Mouse (Mus musculus) embryo, embryonic 10.5 days (tissue): ENCODE results near the gene Gm10337.

Experiments used
- DNase-seq: peaks from one replicate; pipeline ENCODE4 v3.0.0-alpha.2; 2015; ENCODE audit warnings: low spot score

Gm10337 gene

DNA sequence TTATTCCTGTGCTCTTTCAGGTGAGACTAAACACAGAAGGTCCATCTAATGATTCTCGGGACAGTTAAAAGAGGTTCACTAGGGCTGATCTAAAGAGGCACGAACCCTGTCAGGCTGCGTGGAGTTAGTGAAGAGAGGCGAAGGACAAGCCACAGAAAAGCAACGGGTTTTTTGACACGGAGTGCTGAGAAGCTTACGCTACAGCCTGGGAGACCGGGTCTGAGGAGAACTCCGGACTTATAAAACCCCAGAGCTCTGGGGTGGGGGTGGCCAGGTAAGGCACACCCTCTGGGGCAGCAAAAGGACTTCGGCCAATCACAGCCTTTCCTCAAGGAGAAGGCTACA, 14.1 kb downstream of the Gm10337 start:
- no peak for DNase-seq

DNA sequence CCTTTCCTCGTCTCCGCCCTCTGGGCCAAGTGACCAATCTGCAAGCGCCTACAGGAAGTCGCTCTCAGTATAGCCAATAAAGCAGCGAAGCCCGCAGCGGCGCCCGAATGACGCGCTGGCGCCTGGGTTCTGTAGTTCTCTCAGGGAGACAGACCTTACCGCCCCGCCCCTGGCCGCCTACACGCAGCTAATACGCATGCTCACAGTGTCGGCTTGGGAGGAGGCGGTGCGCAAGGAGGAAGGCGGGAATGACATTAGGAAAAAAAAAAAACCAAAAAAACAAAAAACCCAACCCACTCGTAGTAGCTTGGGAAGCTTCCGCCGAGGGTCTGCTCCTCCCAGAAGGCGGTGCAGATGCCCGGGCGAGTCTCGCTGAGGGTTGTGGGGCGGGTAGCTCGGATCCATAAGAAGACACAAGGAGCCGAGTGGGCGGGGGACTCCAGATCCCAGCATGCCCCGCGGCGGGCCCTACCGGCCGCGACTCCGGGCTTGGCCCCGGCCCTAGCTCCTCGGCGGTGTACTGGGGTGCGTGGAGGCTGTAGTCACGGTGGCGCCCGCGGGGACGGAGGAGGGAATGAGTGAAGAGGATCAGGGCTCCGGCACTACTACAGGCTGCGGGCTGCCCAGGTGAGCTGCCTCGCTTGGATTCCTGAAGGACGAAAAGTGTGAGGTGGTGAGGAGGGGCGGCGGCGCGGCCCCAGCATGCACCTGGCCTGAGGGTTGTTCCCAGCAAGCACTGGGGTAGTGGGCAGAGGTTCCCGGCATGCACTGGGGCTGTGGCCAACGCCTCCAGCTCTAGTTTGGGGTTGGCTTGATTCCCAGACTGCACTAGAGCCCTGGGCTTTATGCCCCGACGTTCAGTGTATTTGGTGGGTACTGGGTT, 14.7 kb downstream of the Gm10337 start, which contains the start of gene Tarbp2:
TSS of gene Tarbp2 (plus strand) at position 217 of the 883 bp plus-strand sequence.
- DNase-seq = peak; percentile 100

DNA sequence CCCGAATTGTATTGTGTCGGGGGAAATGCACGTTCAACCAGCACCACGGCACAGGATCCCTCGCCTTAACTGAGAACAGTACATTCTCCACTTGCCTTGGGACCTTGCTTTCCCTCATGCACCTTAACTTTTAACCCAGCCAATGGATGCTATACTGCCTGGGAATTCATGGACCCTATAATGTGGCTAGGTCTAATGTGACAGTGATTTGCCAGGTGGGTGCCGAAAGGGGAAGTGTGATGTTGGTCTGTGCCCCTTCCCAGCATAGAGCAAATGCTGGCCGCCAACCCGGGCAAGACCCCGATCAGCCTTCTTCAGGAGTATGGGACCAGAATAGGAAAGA, 15.3 kb downstream of the Gm10337 start:
- no peak for DNase-seq

DNA sequence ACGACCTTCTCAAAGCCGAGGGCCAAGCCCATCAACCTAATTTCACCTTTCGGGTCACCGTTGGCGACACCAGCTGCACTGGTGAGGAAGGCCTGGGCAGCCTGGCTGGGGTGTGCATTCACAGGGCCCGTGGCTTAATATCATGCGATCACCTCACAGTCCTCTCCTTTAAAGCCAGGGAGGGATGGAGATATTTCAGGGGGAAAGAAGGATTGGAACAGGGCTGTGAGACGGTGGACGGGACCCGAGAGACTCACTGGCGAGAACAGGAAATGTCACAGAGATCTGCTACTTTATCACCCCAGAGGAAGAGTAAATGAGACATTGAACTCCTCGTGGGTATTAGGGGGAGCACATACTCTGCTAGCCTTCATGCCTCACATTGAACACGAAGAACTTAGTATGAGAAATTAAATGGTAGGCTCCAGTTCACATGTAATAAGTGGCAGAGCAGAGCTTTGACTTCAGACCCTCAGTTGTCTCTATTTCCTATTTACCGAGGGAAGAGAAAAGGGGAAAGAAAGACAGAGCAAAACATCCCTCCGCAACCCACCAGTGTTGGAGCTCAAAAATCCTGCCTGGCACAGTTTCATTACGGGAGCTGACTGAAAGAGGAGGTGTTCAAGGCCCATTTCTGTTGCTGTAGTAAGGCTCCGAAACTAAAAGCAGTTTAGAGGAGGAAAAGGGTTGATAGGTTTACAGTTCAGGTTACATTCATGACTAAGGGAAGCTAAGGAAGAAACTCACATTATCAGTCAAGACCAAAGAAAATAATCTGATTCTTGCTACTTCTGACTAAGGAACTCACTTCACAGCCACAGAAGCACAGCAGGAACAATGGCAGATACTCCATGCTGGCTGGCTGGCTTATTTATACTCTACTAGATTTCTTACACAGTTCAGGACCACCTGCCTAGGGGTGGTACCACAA, 16.0 kb downstream of the Gm10337 start:
- DNase-seq = no peak

DNA sequence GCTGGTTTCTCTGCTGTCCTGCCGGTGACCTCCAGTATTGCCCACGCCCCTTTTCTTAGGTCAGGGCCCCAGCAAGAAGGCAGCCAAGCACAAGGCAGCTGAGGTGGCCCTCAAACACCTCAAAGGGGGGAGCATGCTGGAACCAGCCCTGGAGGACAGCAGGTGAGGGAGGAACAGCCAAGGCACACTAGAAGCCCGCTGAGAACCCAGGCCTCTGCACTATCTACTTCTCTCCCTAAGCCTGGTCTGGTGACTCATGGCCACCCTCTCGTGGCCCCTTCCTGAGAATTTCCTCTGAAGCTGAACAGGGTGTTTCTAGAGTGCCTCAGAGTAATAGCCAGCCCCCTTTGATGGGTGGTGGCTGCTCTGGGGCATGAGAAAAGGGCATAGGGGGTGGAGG, 16.9 kb downstream of the Gm10337 start:
- no peak for DNase-seq

DNA sequence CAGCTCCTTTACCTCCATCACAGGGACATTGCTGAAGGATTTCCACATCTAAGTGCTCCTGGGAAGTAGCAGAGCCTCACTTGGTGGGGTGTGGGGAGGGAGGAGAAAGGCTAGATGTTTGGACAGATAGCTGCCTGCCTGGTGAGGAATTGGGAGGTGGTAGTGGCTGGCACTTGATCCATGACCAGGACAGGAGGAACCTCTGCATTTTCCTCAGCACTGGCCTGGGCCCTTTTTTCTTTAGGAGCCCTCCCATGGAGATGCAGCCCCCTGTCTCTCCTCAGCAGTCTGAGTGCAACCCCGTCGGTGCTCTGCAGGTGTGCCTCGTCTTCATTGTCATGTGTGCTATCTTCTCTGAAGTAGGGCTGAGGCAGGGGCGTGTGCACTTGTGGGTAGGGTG, 18.0 kb downstream of the Gm10337 start:
- DNase-seq = no peak

DNA sequence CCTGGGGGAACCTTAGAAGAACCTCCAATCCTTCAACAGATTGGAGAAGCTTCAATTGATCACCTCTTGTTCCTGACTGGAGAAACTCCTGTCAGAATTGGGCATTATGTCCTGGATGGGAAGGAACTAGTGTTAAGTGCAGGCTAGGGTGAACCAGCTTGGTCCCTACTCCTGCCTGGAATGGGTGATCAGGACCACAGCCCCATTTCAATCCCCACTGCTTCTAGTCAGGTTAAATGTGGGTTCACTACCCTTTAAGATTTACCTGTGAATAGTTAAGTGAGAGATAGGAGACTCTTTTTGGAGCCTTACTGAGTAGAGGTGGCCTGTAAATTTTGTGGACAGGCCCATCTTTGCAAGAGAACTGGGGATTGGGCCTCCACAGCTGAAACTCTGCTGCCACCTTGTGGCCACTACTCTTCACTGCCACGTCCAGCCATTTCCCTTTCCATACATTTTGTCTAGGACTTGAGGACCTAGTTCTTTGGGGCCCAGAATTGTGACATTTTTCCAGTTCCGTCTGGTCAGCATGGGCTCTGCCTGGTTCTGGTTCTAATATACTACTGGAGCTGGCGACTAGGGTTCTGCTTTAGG, 21.5 kb downstream of the Gm10337 start, which contains the start of gene Npff:
TSS of gene Npff (minus strand) at position 51 of the 594 bp plus-strand sequence.
- DNase-seq = peak; percentile 89

DNA sequence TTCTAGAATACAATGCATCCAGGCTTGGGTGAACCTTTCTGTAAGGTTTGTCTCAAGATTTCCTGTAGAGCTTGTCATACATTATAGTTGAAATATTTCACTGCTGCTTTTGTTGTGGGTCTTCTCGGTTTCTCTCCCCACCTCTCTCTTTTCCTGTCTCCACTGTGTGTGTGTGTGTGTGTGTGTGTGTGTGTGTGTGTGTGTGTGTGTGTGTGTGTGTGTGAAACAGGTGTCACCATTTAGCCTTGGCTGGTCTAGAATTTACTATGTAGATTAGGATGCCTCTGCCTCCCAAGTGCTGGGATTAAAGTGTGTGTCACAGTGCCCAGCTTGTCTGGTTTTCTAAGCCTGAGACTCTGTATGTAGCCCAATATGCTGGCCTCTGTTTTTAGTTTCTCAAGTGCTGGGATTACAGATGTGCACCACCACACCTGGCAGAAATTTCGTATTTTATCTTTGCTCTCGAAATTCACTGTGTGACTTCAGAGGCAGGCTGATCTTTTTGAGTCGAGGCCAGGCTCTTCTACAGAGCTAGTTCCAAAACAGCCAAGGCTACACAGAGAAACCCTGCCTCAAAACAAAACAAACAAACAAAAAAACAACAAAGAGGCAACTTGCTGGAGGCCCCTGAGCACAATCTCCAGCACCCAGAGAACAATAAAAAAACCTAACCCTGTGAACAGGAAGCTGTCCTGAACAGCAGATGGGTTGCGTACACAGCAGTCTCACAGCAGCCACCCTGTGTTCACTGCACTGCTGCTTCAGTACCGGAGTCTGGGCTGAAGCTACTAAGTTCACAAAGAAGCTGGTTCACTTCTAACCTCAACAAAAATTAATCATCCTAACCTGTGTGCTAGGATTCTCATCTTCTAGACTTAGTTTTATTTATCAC, 22.8 kb downstream of the Gm10337 start:
- no peak for DNase-seq

DNA sequence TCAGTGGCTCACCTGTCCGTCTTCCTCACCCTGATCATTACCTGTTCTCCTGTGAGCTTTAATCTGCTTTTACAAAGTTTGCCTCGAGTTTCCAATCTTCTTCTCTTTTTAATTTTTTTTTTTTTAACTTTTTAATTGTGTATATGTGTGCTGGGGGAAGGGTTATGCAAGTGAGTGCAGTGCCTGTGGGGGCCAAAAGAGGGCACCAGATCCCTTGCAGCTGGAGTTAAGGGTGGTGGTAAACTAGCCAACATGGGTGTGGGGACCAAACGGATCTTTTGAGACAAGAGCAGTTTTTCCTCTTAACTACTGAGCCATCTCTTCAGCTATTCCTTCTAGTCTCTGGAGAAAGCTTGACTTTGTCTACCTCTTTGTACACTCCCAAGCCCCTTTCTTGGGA, 24.4 kb downstream of the Gm10337 start:
- DNase-seq = no peak

DNA sequence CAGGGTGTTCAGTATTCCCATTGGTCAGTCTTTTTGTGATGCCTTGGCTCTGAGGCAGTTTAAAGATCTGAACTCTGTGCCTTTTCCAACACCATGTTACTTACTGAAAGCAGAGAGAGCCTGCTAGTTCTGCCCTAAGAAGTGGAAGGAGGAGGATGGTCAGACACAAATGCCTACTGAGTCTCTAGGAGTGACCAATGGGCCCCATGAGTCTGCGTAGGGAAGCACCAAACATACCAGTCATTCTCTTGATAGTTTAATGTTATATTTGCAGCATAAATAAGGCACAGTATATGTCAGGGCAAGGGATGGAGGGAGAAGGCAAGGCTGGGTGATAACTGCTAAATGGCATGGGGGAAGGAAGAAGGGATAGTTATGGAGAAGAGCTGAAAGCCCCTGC, 24.9 kb downstream of the Gm10337 start:
- no peak for DNase-seq

DNA sequence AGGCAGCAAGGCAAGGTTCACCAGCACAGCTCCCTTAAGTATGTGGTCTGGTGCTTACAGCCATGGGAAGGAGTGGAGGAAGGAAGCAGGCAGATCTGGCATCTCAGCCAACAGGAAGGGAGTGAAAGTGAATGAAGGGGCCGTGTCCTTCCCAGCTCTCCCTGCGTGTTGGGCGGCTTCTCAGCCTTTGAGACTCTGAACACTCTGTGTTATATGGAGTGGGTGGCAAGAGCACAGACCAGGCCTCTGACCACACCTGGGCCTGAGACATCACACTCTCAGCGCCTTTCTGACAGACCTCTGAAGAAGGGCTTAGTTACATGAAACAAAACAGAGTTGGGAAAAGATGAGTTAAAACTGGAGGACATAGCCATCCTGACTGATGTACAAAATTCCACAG, 27.0 kb downstream of the Gm10337 start:
- DNase-seq = no peak

DNA sequence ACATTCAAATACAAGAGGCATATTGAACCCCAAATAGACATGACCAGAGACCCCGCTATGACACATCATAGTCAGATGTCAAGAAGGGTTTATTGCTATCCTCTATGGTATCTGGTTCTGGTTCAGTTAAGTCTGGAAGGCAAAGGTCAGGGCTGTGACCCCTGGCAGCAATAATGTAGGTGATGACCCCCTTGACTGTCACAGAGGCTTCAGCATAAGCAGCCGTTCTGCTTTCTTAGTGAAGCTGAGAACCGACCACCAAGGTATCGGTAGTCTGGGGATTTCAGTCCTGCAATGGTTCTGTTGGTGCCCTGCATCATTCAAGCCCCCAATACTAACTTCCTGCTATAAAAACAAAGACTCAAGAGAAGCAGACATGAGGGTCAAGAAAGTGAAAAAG, 28.1 kb downstream of the Gm10337 start:
- DNase-seq = no peak

DNA sequence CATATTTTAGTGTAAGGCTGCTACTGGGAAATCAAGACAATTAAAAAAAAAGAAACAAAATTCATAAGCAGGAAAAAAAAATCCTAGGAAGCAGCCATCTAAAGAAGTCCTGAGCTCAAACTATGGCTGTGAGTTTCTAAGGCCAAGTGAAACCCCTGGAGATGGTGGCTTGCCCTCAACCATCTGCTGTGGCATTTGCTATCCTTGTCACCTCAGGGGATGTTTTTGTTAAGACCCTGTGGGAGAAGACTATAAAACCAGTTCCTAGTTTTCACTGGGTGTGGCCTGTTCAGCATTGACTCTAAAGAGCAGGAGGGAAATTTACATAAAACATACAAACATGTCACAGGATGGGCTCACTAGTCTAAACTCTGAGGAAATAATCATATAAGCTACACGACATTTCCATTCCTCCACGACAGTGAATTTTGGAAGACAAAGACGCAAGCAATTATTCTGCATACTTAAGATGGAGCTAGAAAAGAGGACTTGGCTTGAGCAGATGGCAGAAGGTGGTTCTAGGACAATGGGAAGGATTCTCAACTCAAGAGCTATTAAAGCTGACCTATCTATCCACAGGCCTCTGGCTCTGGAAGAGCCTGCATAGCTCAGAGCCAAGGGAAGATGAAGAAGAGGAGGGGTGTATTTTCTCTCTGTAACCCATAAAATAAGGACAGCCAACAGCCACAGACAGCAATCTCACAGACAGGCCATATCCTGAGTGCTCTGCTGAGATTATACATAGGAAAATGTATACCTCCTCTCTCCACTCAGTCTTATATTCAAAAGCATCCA, 28.8 kb downstream of the Gm10337 start:
- no peak for DNase-seq

DNA sequence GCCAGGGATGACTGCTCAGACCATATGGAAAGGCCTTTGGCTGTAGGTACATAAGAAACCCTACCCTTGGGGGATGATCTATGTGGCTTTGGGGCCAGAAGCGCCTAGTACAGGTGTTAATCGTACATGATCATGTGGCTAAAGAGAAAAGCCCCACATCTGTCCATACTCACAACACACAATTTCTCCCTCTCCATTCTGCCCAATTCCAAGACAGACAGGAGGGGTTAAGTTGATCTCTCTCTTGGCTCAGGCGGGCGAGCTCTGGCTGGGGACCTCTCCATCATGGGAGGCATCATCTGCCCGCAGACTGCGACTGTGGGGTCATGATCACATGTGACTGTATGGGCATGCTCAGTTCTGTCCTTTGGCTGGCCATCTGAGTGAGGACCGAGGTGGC, 30.4 kb downstream of the Gm10337 start:
- DNase-seq = no peak

DNA sequence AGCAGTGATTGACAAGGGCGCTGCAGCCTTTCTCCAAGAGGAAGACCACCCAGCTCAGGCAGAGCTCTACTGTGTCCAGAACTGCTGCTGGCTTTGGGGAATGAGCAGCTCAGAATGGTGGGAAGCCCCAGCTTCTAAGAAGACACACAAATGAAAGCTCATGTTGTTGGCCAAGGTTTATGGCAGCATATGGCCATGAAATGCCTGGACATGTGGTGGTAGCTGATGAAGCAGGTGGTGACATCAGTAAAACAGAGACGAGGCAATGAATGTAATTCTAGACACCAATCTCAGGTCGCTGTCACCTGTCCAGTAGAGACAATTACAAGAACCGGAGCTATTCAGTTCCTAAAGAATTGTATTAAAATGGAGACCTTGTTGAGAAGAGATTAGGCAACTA, 41.3 kb downstream of the Gm10337 start:
- DNase-seq = no peak

DNA sequence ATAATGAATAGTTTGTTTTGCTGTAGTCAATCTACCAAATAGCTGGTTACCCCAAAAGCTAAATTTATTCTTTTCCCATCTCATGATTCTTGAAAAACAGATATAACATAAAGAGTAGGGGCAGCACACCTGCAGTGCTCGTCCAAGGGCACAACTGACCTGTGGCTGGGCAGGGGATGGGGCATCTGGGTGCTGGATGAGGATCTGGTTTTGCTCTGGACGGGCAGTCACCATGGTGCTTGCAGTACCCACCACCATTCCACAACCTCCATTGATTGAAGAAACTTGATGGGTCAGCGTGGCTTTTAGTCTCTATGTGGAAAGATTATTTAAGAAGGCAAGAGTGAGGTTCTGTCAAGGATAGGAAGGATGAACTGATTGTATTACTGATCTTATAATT, 42.7 kb downstream of the Gm10337 start:
- no peak for DNase-seq

DNA sequence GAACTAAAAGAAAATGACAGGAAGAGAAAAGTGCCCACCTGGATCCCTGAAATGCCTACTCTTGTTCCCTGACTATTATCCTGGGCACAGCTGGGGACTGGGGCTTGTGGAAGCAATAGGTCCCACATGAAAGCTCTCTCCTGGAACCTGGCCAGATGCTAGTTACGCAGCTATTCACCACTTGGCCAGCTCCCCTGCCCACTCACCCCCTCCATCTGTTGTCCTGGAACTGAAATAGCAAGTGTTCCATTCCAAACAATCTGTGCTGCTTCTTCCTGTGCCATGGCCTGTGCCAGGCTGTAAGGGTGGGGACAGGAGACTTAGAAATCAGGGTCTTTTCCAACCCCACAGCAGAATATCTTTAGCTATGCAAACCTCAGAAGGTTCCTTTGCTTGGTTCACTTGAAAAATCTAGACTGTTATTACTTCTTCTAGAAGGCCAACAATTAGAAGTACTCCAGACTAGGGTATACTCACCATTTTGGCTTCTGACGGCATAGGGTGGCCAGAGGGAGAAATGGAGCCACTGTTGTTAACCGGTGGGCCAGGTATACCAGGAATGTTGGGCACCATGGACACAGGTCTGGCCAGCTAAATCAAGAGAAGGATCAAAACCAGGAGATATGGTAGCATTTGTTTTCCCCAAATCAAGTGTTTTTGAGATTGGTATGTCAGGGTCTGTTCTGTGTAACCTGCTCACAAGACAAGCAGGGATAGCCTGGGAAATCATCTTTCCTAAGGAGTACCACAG, 43.3 kb downstream of the Gm10337 start:
- DNase-seq = no peak

DNA sequence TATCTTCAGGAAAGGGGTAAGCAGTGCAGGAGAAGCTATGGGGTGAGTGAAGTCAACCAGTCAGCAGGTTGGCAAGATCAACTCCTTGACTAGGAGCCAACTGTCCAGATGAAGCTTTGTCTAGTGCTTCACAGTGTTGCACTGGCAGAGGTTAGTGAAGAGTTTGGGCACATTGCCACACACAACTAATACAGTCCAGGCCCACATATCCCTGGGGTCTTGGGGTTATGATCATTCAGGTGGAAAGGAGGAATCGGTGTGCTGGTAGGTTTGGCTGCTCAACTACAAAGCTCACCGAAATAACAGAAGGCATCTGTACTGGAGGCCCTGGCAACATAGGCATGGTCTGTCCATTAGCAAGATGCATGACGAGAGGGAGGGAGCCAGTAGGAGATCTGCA, 44.0 kb downstream of the Gm10337 start:
- DNase-seq = no peak

DNA sequence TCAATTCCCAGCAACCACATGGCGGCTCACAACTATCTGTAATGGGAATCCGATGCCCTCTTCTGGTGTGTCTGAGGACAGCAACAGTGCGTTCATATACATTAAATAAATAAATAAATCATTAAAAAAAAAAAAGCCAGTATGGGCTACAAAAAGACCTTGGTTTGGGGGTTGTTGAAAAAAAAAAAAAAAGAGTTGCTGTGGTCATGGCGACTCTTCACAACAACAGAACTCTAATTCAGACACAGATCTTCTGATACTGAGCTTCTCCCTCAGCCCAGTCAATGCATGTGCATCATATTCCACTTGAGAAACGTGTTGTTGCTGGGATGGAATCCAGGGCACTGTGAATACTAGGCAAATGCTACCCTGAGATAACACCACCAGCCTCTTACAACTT, 49.1 kb downstream of the Gm10337 start:
- DNase-seq = no peak
